Mouse (Mus musculus) liver, embryonic 11.5 days (tissue): Measurements from ENCODE around the gene Rnaset2a. TPM values are rescaled to one million over a fixed set of nuclear protein-coding genes. Genes with fewer than 3 reads are reported as not detected.
"Not testable (repeated sequence)": the region's sequence is repeated elsewhere in the genome, so short reads cannot be mapped to it uniquely, and the experiment has no call there.

Source experiments
- ATAC-seq: fragments of 200-750 bp; cut with Nextera tagmentation; replicated peaks from 2 replicates; pipeline ENCODE4 v1.8.0; 2017; ENCODE audit warnings: moderate number of reproducible peaks, mild to moderate bottlenecking, moderate TSS enrichment, moderate library complexity; ENCODE audit not compliant: low FRiP score
- DNase-seq: peaks from one replicate; pipeline ENCODE4 v3.0.0-alpha.2; 2017; ENCODE audit warnings: low spot score
- H3K27ac ChIP-seq: fragments of 300-500 bp; sonication (generic); 2 replicates; pipeline ENCODE4 v1.5.1; 2014; ENCODE audit warnings: mild to moderate bottlenecking, low read depth, low read length, control low read depth
- H3K27me3 ChIP-seq: fragments of 300-500 bp; sonication (generic); replicated peaks from 2 replicates; pipeline ENCODE4 v1.6.1; 2014; ENCODE audit warnings: low read length, mixed read lengths; ENCODE audit not compliant: control insufficient read depth, insufficient read depth
- H3K36me3 ChIP-seq: fragments of 300-500 bp; sonication (generic); 2 replicates; pipeline ENCODE4 v1.6.1; 2014; ENCODE audit warnings: mild to moderate bottlenecking, low read length, moderate library complexity, mixed read lengths; ENCODE audit not compliant: control insufficient read depth, insufficient read depth
- H3K4me1 ChIP-seq: fragments of 300-500 bp; sonication (generic); replicated peaks from 2 replicates; pipeline ENCODE4 v1.6.1; 2014; ENCODE audit warnings: low read length, mixed read lengths; ENCODE audit not compliant: control insufficient read depth, insufficient read depth
- H3K4me2 ChIP-seq: fragments of 300-500 bp; sonication (generic); 2 replicates; pipeline ENCODE4 v1.6.1; 2014; ENCODE audit warnings: mild to moderate bottlenecking, control low read depth, moderate library complexity
- H3K4me3 ChIP-seq: fragments of 300-500 bp; sonication (generic); 2 replicates; pipeline ENCODE4 v1.5.1; 2014; ENCODE audit warnings: low read depth, low read length, control low read depth
- H3K9ac ChIP-seq: fragments of 300-500 bp; sonication (generic); 2 replicates; pipeline ENCODE4 v1.6.1; 2014; ENCODE audit warnings: low read depth, low read length, control low read depth
- H3K9me3 ChIP-seq: fragments of 300-500 bp; sonication (generic); 2 replicates; pipeline ENCODE4 v1.6.1; 2016; ENCODE audit warnings: low read length, inconsistent platforms, mixed read lengths; ENCODE audit not compliant: control insufficient read depth
- WGBS: fragments of 180-500 bp; shearing (Covaris S2); extraction: QIAGEN DNeasy Blood & Tissue Kit; methylation state at CpG from one replicate; pipeline ENCODE4 v1.1.7; 2014; 5-methylcytosine and 5-hydroxymethylcytosine counted together
- polyA plus RNA-seq: library from polyadenylated mRNA; unstranded; fragments of >200 nt; fragmentation: Nextera tagmentation; extraction: Ambion mirVana; gene quantifications from 2 replicates; pipeline ENCODE4 v1.2.1, GENCODE M21; 2014

The Rnaset2a gene
- 19.3 and 22.2 TPM in 2 replicates for polyA plus RNA-seq

GRCm38 (mm10) chr17:8147439-8148316, at the start of gene Rnaset2a, which contains the start of gene Gm49673:
TSS of gene Rnaset2a (minus strand) at chr17:8148097.
TSS of gene Gm49673 (minus strand) at chr17:8147788.
- H3K27ac ChIP-seq: not testable (repeated sequence)
- under 1% methylated on average over 40 of the region's 67 CpGs for WGBS
- DNase-seq: peak; percentile 53

GRCm38 (mm10) chr17:8197652-8198051, 49.8 kb upstream of the Rnaset2a start:
- peaks cover 14% of the 10 kb centered on the region; the same call in 1 of the 2 replicates for H3K36me3 ChIP-seq
- H3K9me3 ChIP-seq: no peaks in the 10 kb centered on the region
- no peak overlapping the region for H3K9ac ChIP-seq
- ATAC-seq (0 out of 2 replicates have a peak, but pooled peaks have one; percentile 39), DNase-seq (no peak)
- 78% methylated on average over 3 of the region's 3 CpGs for WGBS
- H3K27me3 ChIP-seq: no peaks in the 10 kb centered on the region
- H3K4me1 ChIP-seq: no peaks in the 10 kb centered on the region
- no peak overlapping the region for H3K27ac ChIP-seq
- no peak overlapping the region for H3K4me3 ChIP-seq
- H3K4me2 ChIP-seq: no peak overlapping the region

More at GRCm38 (mm10) chr17:8147439-8148316, at the start of gene Rnaset2a, which contains the start of gene Gm49673:
- Histone ChIP-seq H3K9ac (peak within 1 kb of the TSS; percentile 66), H3K4me3 (peak within 1 kb of the TSS; percentile 61), H3K4me2 (peak within 1 kb of the TSS; percentile 57)
- H3K36me3 ChIP-seq, H3K9me3 ChIP-seq, H3K27me3 ChIP-seq, H3K4me1 ChIP-seq: not testable (repeated sequence)
- ATAC-seq: peak; percentile 100

GRCm38 (mm10) chr17:8195685-8196376, 47.9 kb upstream of the Rnaset2a start:
- H3K4me3 ChIP-seq: no peak overlapping the region
- H3K9ac ChIP-seq: no peak overlapping the region
- 88% methylated on average over 8 of the region's 8 CpGs for WGBS
- H3K36me3 ChIP-seq: peaks cover 22% of the 10 kb centered on the region; the same call in 1 of the 2 replicates
- DNase-seq (no peak), ATAC-seq (no peak)
- no peak overlapping the region for H3K4me2 ChIP-seq
- no peaks in the 10 kb centered on the region for H3K27me3 ChIP-seq
- no peak overlapping the region for H3K27ac ChIP-seq
- H3K4me1 ChIP-seq: no peaks in the 10 kb centered on the region
- no peaks in the 10 kb centered on the region for H3K9me3 ChIP-seq

GRCm38 (mm10) chr17:8193678-8194077, 45.8 kb upstream of the Rnaset2a start:
- Histone ChIP-seq H3K36me3 (peaks cover 31% of the 10 kb centered on the region; the same call in 1 of the 2 replicates), H3K4me1 (no peaks in the 10 kb centered on the region), H3K27ac (no peak overlapping the region), H3K27me3 (no peaks in the 10 kb centered on the region), H3K9me3 (no peaks in the 10 kb centered on the region), H3K9ac (no peak overlapping the region), H3K4me3 (no peak overlapping the region), H3K4me2 (no peak overlapping the region)
- DNase-seq (no peak), ATAC-seq (no peak)
- WGBS: 92% methylated on average over 8 of the region's 8 CpGs

- 87% methylated on average over 7 of the region's 7 CpGs for WGBS
- Histone ChIP-seq H3K36me3 (peaks cover 24% of the 10 kb centered on the region), H3K4me1 (no peaks in the 10 kb centered on the region), H3K9me3 (no peaks in the 10 kb centered on the region), H3K27ac (no peak overlapping the region), H3K9ac (no peak overlapping the region), H3K4me2 (no peak overlapping the region), H3K4me3 (no peak overlapping the region), H3K27me3 (no peaks in the 10 kb centered on the region)
- no peak for ATAC-seq
- no peak for DNase-seq
These were observed 36.3 kb upstream of the Rnaset2a start for GRCm38 (mm10) chr17:8184217-8184616.

- ATAC-seq (no peak), DNase-seq (no peak)
- H3K9ac ChIP-seq: no peak overlapping the region
- WGBS: 88% methylated on average over 5 of the region's 5 CpGs
- no peak overlapping the region for H3K27ac ChIP-seq
- H3K27me3 ChIP-seq: no peaks in the 10 kb centered on the region
- no peak overlapping the region for H3K4me3 ChIP-seq
- H3K4me1 ChIP-seq: no peaks in the 10 kb centered on the region
- peaks cover 22% of the 10 kb centered on the region for H3K36me3 ChIP-seq
- H3K9me3 ChIP-seq: no peaks in the 10 kb centered on the region
- H3K4me2 ChIP-seq: no peak overlapping the region
These were observed 35.9 kb upstream of the Rnaset2a start for GRCm38 (mm10) chr17:8183815-8184214.

- Histone ChIP-seq H3K36me3 (peaks cover 25% of the 10 kb centered on the region), H3K27me3 (no peaks in the 10 kb centered on the region), H3K4me2 (no peak overlapping the region), H3K9ac (no peak overlapping the region), H3K27ac (no peak overlapping the region), H3K4me1 (no peaks in the 10 kb centered on the region), H3K4me3 (no peak overlapping the region), H3K9me3 (no peaks in the 10 kb centered on the region)
- DNase-seq (no peak), ATAC-seq (no peak)
- 96% methylated on average over 5 of the region's 5 CpGs for WGBS
These were observed 29.2 kb upstream of the Rnaset2a start for GRCm38 (mm10) chr17:8177090-8177489.

GRCm38 (mm10) chr17:8171081-8171480, 23.2 kb upstream of the Rnaset2a start:
- peaks cover 28% of the 10 kb centered on the region for H3K36me3 ChIP-seq
- H3K4me3 ChIP-seq: no peak overlapping the region
- no peak overlapping the region for H3K9ac ChIP-seq
- no peak overlapping the region for H3K4me2 ChIP-seq
- no peak overlapping the region for H3K27ac ChIP-seq
- no peaks in the 10 kb centered on the region for H3K27me3 ChIP-seq
- no peaks in the 10 kb centered on the region for H3K9me3 ChIP-seq
- ATAC-seq (no peak), DNase-seq (no peak)
- WGBS: 60% methylated on average over 4 of the region's 4 CpGs
- H3K4me1 ChIP-seq: no peaks in the 10 kb centered on the region
